Mouse (Mus musculus): Measurements from ENCODE around the gene Enox1. TPM values are rescaled to one million over a fixed set of nuclear protein-coding genes. Genes with fewer than 3 reads are reported as not detected.
A peak's percentile ranks its signal among the peaks of the same experiment; 100 is the strongest.

Enox1 gene
- total RNA-seq, 2 experiments from 2014 or later = 52.0 to 52.2 TPM

GRCm38 (mm10) chr14:77626557-77627507, 470.3 kb downstream of the Enox1 start:
- H3K27ac ChIP-seq = no peak overlapping the region
- intact Hi-C loops (cut with DNase I) = no loop called here

GRCm38 (mm10) chr14:77632466-77633171, 476.1 kb downstream of the Enox1 start:
- TF ChIP-seq CTCF (IDR thresholded peaks at IDR 0.05) = no peak
- no peak for DNase-seq (ENCODE audit: extremely low spot score in 1 of 2, low spot score in 2 of 2)
- H3K27ac ChIP-seq = no peak overlapping the region
- H3K4me3 ChIP-seq = no peak overlapping the region
- intact Hi-C loops (cut with DNase I) = no loop called here

More at GRCm38 (mm10) chr14:77626557-77627507, 470.3 kb downstream of the Enox1 start:
- TF ChIP-seq CTCF (IDR thresholded peaks at IDR 0.05) = no peak
- H3K4me3 ChIP-seq = no peak overlapping the region
- DNase-seq (ENCODE audit: extremely low spot score in 1 of 2, low spot score in 2 of 2) = no peak

GRCm38 (mm10) chr14:77633172-77633542, 476.6 kb downstream of the Enox1 start:
- Histone ChIP-seq H3K27ac (no peak overlapping the region), H3K4me3 (no peak overlapping the region)
- DNase-seq (ENCODE audit: extremely low spot score in 1 of 2, low spot score in 2 of 2) = no peak
- intact Hi-C loops (cut with DNase I) = no loop called here
- no peak for TF ChIP-seq CTCF (IDR thresholded peaks at IDR 0.05)

- H3K27ac ChIP-seq = 0 out of 2 replicates have a peak overlapping the region, but pooled peaks have one; percentile 29
- TF ChIP-seq CTCF (IDR thresholded peaks at IDR 0.05) = no peak
- intact Hi-C loops (cut with DNase I) = no loop called here
- H3K4me3 ChIP-seq = no peak overlapping the region
- DNase-seq (ENCODE audit: extremely low spot score in 1 of 2, low spot score in 2 of 2) = peak in 1 of 2 experiments; percentile 43
Observed at GRCm38 (mm10) chr14:77636931-77637330, 480.4 kb downstream of the Enox1 start.

GRCm38 (mm10) chr14:77638148-77638547, 481.6 kb downstream of the Enox1 start:
- no peak for TF ChIP-seq CTCF (IDR thresholded peaks at IDR 0.05)
- Histone ChIP-seq H3K27ac (no peak overlapping the region), H3K4me3 (no peak overlapping the region)
- intact Hi-C loops (cut with DNase I) = no loop called here
- DNase-seq (ENCODE audit: extremely low spot score in 1 of 2, low spot score in 2 of 2) = no peak

- intact Hi-C loops (cut with DNase I) = no loop called here
- no peak for DNase-seq (ENCODE audit: extremely low spot score in 1 of 2, low spot score in 2 of 2)
- H3K4me3 ChIP-seq = no peak overlapping the region
- H3K27ac ChIP-seq = no peak overlapping the region
- TF ChIP-seq CTCF (IDR thresholded peaks at IDR 0.05) = no peak
Observed at GRCm38 (mm10) chr14:77638616-77639015, 482.1 kb downstream of the Enox1 start.

DNA sequence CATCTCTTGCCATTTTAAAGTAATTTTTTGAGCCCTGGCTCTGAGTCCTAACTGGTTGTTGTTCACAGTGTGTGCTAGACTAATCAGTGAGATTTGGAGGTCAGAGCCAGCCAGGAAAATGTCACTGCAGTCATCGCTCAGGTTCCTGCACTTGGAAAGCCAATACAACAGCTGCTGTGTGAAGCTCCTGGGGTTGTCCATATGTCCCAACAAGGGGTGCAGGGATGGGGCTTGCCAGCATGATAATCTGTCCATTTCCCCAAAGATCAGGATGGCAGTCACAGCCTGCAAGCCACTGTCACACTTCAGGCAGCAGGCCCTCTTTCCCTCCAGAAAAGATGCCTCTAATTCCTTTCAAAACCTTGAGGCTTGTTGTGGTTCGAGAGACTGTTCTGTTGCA, 483.0 kb downstream of the Enox1 start:
- no peak for DNase-seq (ENCODE audit: extremely low spot score in 1 of 2, low spot score in 2 of 2)
- TF ChIP-seq CTCF (IDR thresholded peaks at IDR 0.05) = no peak
- intact Hi-C loops (cut with DNase I) = no loop called here
- no peak overlapping the region for H3K27ac ChIP-seq
- no peak overlapping the region for H3K4me3 ChIP-seq

DNA sequence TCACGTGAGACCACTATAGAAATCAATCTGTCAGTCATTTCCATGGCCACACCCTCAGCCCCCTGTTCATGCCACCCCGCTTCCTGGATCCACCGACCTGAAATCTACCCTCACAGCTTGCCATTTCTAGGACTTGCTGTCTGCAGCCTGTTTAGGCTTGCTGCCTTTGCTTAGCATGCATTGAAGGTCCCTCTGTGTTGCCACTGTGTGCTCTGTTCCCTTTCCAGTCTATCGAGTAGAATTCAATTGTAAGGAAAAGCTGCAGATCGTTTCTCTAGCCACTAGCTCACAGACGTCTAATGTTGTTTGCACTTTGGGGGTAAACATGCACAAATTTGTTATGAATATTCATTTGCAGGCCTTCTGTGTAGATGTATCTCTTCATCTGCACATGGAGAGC, 485.8 kb downstream of the Enox1 start:
- TF ChIP-seq CTCF (IDR thresholded peaks at IDR 0.05) = no peak
- intact Hi-C loops (cut with DNase I) = no loop called here
- H3K27ac ChIP-seq = no peak overlapping the region
- no peak overlapping the region for H3K4me3 ChIP-seq
- DNase-seq (ENCODE audit: extremely low spot score in 1 of 2, low spot score in 2 of 2) = no peak

GRCm38 (mm10) chr14:77646196-77646595, 489.6 kb downstream of the Enox1 start:
- intact Hi-C loops (cut with DNase I) = no loop called here
- no peak for TF ChIP-seq CTCF (IDR thresholded peaks at IDR 0.05)
- Histone ChIP-seq H3K27ac (no peak overlapping the region), H3K4me3 (no peak overlapping the region)
- DNase-seq (ENCODE audit: extremely low spot score in 1 of 2, low spot score in 2 of 2) = no peak

DNA sequence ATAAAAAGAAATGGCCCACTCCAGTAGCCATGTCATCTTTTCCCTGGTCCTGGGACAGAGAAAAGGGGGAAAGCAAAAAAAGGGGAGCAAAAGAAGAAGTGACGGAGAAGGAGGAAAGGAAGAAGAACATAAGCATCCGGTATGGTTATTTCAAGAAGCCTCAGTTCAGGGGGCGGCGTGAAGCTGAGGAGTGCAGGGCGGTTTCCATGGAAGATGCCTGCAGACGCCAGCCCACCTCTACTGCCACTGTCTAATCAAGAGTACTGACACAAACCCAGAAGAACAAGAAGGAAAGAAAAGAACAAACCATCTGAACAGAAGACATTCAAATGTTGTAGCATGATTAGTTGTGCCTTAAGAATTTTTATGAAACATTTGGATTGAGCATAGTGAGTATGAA, 490.5 kb downstream of the Enox1 start:
- intact Hi-C loops (cut with DNase I) = no loop called here
- TF ChIP-seq CTCF (IDR thresholded peaks at IDR 0.05) = no peak
- Histone ChIP-seq H3K27ac (no peak overlapping the region), H3K4me3 (no peak overlapping the region)
- no peak for DNase-seq (ENCODE audit: extremely low spot score in 1 of 2, low spot score in 2 of 2)

GRCm38 (mm10) chr14:77648305-77648704, 491.7 kb downstream of the Enox1 start:
- no peak for DNase-seq (ENCODE audit: extremely low spot score in 1 of 2, low spot score in 2 of 2)
- TF ChIP-seq CTCF (IDR thresholded peaks at IDR 0.05) = no peak
- intact Hi-C loops (cut with DNase I) = no loop called here
- H3K4me3 ChIP-seq = no peak overlapping the region
- no peak overlapping the region for H3K27ac ChIP-seq

- Histone ChIP-seq H3K27ac (no peak overlapping the region), H3K4me3 (no peak overlapping the region)
- no peak for TF ChIP-seq CTCF (IDR thresholded peaks at IDR 0.05)
- DNase-seq (ENCODE audit: extremely low spot score in 1 of 2, low spot score in 2 of 2) = no peak
- intact Hi-C loops (cut with DNase I) = no loop called here
Observed at GRCm38 (mm10) chr14:77658739-77659138, 502.2 kb downstream of the Enox1 start.

Data from left cerebral cortex, adult 2 months (tissue).